Mouse (Mus musculus) B cell, adult 2 months (primary cell): ENCODE results near the gene Art3.
"Not testable (repeated sequence)": the region's sequence is repeated elsewhere in the genome, so short reads cannot be mapped to it uniquely, and the experiment has no call there.

Source experiments
- DNase-seq, 2 experiments: peaks; one replicate each; pipeline ENCODE4 v3.0.0; 2022

The Art3 gene

DNA sequence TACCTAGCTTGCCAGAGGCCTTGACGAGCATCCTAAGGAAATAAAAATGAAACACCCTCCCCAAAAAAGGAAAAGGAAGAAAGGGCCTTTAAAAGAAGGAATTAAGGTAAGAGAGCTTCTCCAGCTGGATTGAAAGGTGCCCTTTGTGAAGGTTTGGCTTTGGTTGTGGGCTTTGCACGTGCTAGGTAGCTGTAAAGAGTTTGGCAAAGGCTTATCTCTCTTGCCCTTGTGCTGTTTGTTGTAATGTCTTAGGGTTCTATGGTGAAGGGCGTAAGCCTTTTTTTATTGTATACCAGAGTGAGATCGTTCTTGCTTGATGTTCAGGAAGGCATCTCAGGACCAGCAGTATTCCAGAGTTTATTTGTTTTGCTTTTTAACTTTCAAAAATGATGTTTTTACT, 9.0 kb downstream of the Art3 start:
- no peak for DNase-seq

DNA sequence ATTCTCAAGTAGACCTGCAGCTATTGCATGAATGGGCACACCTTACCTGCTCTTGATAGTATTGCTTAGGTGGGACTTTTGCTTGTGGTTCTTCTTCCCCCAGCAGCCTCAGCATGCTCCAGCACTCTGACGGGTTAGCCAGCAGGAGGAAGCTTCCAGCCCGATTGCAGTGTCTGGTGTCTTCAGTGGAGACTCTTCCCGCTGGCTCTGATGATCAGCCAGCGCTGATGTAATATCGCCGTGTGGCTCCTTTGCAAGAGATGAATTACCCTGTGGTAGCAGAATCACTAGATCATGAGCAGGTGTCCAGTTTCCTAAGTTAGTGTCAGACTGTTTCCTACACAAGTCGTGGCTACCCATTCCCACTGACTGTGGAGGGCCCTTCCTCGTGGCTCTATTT, 13.4 kb downstream of the Art3 start:
- no peak for DNase-seq

DNA sequence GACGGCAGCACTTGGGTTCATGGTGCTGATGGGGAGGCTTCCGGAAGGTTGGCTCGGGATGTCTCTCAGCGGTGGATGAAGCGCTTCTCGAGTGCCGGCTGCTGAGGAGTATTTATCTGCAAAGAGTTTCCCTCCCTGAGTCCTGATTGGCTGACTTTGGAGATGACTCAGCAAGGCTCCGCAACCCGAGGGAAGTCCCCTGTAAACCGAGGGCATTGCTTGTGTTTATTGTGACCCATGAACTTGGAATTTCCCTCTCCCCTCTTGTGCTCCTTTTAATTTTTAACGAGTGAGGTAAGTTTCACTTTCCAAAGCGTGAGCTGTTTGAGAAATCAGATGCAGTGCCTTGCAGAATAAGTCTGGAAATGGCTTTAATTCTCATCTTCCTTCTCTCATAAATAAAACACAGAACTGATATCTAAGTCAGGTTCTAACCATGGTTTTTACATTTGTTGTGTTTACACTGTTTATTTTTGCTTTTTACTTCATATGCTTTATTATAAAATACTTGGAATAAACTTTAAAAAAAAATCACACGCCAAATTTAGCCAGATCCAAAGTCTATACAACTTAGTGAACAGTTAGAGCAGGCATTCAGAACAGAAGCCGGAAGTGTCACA, 17.3 kb downstream of the Art3 start, which contains the start of gene Cxcl10:
Gene Cxcl10 (minus strand): TSS at position 96 of the 620 bp plus-strand sequence.
- DNase-seq: peak; percentile 39 to 57

DNA sequence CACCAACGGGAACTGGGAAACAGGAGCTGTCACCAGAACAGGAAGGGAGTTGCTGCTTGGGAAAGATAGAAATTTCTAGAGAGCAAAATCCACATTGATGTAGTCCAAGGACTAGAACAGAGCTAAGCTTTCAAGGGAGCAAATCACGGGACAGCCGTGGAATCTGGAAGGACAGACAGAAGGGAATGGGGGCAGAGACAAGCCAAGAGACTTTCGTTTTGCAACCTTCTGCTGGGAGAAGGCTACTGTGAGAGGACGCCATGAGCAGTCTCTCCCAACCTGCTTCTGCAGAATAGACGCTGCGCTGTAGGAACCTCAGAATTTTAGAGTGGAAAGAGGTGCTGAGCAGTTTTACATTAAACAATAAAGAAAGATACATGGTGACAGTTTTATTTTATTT, 18.1 kb downstream of the Art3 start:
- no peak for DNase-seq

DNA sequence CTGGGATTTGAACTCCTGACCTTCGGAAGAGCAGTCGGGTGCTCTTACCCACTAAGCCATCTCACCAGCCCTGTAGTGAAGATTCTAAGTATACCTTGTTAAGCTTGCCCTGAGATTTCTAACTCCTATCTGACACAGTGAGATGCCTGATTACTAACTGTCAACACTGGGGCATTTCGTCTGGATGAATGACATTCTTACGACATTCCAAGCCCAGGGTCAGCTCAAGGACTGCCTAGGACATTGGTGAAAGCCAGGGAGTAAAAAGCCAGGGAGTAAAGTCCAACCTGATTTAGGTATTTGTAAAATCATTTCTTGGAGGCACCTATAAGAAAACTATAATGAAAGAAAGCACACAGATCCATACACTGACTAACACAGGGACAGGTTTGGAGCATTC, 21.1 kb downstream of the Art3 start:
- DNase-seq: not testable (repeated sequence)

DNA sequence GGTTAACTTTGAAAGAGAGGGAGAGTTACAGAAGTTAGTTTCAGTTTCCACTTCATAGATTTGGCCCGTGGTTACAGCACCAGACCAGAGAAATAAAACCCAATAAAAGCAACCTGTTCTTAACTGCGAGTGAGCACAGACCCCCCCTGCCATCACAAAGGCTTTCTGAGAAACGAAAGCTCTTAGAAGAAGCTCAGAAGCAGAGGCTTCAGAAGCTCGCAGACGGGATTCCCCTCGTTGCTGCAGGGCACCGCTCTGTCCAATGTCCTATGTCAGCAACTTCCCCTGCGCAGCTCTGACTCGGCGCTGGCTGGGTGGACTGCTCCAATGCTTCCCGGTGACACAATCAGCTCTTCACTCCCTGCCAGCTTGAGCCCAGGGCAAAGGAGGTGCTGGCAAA, 21.9 kb downstream of the Art3 start:
- peak; percentile 63 to 66 for DNase-seq

DNA sequence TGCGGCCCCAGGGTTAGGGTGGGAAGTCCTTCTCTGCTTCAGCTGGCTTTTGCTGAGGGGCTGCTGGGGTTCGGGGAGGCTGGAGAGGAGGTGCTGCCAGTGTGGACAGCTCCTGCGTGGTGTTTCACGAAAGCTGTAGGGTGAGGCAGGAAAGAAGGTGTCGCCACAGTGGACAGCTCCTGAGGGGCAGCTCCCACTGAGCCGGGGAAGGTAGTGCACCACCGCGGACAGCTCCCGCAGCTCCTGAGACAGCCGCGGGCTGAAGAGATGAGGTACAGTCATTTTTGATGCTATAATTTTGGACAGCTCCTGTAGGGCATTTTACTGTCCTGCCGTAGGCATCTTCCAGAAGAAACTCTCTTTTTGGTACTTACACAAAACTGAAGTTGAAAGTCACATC, 26.4 kb downstream of the Art3 start:
- no peak for DNase-seq

DNA sequence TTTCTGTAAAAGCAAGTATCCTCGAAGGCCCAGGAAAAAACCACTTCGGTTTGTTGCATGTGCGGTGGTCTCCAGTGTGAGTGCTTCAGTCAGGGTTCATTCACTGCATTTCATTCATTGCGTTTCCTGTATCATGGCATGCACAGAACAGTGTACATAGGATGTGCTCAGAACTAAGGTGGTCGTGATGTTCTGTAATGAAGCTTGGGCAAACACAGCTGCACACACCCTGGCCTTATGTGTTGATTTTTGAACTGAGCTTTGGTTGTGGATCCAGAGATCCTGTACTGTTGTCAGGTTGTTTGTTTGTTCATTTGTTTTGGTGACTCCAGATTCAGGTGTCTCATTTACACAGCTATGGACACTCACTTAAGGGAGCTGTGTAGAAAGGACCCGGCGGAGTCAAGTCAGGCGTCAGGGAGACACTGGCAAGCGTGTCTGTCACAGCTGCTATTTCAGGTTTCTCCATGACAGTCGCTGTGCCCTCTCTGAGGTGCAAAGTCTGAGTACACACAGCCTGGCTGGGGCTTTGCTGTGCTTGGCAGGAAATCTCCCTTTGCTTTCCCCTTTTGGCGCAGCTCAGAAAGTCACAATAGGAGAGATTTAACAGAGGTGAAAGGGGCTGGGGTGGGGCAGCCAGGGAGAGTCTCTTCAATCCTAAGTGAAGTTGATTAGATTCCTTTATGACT, 27.3 kb downstream of the Art3 start:
- no peak for DNase-seq

DNA sequence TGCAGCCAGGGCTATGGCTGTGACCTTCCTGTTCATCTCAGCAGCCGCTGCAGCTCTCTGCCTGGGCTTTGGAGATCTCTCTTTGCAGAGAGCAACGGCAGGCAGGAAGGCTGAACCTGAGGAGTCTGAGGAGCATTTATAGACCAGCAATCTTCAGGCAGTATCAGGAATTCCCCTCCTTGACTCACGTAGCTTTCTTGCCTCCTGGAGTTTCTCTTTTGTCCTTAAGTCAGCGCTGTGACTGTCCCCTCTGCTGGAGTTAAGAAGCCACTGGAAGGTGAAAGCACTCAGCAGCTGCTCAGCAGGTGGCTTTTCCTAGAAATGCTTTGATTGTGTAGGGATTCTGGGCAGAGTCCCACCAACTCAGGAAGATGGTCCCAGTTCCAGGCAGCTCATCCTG, 31.6 kb downstream of the Art3 start:
- DNase-seq: no peak

DNA sequence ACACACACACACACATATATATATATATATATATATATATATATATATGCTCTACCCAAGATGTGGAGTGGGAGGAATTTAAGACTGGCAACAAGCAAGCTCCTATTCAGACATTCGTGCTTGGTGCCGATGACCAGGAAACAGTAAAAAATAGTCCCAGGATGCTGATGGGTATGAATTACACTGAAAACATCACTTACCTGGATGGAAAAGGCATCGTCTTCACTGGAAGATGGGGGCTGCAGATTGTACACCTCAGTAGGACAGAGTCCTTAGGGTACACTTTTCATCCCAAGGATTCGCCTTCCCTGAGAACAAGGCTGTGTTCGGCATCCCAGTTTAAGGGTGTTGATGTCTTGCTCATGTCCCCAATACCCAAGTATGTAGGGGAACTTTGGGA, 32.4 kb downstream of the Art3 start:
- DNase-seq: no peak

DNA sequence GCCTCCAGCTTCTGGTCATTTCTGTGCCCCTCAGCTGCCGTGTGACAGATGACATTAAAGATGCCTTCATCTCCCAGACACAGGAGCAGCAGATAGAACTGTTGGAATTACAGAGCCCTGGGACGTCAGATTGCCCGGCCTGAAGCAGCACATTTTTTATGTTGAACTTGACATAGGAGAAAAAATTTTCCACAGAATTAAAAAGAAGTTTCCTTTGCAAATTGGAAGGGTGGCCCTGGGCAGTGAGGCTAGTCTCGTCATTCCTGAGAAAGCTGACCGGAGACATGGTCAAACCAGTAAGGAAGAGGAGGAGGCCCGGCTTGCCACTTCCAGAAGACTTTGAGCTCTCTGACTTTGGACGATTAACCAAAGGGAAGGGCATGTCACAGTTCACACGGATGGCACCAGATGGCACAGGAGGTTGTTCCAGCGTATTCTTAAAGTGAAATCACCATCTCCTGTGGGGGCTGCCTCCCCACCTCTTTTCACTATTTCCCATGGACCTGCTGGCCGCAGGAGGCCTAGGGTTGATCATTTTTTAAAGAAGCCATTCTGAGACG, 33.6 kb downstream of the Art3 start:
- no peak for DNase-seq

DNA sequence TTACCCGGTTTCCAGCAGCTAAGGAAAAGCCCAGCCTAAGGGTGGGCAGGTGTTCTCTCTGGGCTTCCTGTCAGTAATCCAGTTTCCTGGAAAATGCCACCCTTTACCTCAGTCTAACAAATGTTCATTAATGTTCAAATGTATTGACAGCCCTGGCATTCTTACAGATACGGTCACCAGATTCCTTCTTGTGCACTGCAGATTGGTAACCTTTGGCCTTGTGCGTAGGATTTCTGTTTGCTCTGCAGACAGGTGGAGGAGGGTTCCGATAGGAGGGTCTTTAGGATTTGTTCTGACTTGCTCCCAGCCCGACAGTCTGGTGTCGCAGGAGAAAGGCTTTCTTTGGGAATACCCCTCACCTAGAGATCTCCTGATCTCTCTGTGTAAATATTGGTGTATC, 34.9 kb downstream of the Art3 start:
- DNase-seq: no peak

DNA sequence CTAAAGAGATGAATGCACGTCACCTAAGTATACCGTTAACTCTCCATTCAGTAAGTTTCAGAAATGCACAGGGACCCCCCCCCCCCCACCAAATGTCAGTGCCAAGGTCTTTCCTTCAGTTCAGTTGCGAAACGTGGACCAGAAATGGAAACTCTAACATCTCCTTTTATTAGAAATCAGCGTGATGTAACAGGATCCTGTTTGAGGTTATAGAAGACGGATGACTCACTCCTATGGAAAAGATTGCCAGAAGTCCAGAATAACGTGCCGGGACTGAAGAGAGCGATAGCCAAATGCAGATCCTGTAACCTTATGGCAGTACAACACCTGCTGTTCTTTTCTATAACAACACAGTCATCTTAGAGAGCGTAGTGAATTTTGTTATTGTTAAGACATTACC, 36.8 kb downstream of the Art3 start:
- DNase-seq: no peak

DNA sequence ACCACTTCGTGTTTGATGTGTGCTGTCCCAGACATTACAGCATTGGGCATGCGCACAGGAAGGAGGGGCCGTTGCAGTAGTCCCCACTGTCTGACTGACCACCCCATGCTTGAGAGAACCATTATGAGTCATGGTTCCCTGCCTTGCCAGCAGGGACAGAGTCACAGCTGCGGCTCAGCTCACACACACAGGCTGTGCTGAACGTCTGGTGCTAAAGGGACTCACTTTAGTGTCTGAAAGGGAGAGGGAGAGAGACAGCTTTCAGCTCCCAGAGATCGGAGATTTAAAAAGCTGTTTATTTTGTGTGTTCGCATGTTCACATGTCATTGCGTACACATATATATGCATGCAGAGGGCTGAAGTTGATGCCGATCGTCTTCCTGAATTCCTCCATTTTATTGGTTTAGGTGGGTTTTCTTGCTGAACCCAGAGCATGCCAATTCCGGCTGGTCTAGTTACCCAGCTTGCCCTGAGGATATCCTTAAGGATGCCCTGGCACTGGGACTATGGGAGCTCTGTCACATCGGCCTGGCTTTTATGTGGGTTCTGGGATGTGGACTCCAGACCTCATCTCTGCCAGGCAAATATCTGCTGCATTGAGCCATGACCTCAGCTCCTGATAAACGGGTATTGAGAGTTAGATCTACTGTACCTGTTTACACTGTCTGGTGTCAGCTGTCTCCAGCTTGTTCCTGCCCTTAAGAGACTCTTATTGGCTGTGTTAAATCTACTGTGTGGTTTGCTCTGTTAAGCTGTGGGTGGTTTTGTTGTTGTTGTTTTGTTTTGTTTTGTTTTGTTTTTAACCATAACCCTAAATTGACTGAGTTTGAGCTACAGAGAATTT, 37.7 kb downstream of the Art3 start:
- no peak for DNase-seq

DNA sequence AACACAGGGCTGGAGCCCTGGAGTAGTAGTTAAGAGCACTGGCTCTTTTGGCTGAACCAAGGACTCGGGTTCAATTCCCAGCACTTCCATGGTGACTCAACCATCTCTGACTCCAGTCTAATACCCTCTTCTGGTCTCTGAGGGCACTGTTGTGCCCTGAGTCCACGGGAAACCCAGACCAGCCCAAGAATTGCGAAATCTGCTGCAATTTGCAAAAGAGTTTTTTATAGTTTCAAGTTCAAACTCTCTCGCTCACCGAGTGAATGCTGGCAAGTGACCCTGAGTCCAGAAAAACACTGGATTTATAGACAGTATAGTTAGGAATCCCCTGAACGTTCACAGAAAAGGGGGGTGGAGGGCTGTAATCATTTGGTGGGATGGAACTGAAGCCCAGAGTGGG, 38.8 kb downstream of the Art3 start:
- DNase-seq: no peak

DNA sequence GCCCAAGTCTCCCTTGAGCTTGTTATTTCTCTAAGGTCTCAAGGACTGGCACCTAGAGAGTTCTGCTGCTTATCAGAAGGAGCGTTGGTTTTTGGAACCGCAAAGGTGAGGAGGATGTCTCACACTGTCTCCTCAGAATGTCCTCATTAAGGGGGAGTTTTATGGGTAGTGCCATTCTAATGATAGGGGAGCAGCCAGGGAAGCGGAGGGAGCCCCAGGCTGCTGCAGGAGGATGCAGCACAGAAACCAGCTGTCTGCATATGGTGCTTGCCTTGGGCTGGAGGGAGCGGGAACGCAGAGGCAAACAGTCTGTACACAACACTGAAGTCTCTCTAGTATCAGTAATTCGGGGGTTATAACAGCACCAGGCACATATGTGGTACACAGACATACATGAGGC, 39.3 kb downstream of the Art3 start:
- DNase-seq: no peak

DNA sequence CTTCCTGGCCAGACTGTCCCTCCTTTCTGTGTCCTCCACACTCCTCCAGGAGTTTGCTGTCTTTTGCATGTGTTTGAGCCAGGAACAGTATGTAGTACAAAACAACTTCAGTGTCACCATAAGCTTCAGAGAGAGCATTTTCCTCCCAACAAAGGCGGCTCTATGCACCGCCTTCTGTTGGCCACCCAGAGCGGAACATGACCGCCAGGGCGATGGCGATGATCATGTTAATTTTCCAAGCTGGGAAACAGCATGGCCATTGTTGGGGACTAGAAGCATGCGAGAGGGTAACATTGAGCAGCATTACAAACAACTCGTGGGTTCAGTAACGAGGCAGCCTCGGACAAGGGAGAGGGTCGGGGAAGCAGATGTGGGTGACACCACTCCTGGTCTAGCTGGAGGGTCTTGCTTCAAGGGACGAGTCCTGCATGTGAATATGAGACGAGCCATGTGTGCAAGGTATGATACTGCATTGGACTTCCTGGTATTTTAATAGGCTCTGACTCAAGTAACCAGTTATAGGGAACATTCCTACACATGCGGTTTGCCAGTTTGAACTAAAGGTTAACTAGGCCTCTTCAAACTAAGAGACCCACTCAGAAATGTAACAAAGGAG, 39.8 kb downstream of the Art3 start:
- DNase-seq: no peak

DNA sequence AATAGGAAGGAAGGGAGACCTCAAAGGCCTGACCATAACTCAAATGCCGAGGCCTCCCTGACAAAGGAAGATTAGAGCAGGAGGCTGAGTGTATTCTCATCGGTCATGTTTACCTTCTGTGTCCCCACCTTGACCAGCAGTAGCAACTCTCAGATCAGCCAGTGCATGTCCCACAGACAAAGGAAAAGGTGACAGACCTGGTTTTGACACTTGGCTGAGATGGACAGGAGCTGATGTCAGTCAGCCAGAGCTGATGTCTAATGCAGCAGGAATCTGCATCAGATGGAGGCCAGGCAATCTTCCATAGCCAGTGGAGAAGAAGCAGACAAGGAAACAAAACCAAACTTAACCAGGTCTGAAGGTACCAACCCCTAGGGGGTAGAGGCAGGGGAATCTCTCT, 41.0 kb downstream of the Art3 start:
- no peak for DNase-seq

DNA sequence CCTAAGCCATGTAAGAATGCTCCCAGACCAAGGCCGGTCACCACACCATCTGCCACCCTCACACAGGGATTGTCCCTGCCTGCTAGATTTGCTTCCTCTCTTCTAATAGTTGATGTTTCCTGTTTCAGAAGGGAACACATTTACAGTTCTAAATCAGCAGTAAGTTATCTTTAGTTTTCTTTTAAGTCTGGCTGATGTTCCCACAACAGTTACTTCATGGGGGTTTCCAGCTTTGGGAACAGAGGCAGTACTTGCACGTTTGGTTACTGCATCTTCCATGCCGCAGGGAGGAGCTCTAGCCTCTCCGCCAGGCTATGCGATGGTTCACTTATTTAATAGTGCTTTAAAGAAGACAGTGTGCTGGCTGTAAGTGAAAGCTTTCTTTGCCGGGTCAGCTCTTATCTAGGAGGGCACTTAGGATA, 43.1 kb downstream of the Art3 start:
- peak; percentile 40 to 46 for DNase-seq

DNA sequence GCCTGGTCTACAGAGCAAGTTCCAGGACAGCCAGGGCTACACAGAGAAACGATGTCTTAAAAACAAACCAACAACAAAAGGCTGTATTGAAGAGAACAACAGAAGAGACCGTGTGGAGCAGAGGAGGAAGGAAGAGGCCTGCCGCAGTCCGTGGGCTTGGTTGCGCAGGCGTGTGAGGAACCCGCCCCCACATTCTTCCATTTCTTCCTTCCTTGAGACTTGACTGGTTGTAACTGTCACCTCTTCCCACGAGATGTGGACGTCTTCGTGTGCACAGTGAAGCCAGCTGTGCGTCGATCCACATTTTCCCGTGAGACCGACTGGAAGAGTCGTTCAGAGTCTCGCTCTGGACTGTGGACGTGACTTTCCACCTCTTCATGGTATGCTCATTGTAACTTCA, 43.7 kb downstream of the Art3 start:
- DNase-seq: peak; percentile 51

DNA sequence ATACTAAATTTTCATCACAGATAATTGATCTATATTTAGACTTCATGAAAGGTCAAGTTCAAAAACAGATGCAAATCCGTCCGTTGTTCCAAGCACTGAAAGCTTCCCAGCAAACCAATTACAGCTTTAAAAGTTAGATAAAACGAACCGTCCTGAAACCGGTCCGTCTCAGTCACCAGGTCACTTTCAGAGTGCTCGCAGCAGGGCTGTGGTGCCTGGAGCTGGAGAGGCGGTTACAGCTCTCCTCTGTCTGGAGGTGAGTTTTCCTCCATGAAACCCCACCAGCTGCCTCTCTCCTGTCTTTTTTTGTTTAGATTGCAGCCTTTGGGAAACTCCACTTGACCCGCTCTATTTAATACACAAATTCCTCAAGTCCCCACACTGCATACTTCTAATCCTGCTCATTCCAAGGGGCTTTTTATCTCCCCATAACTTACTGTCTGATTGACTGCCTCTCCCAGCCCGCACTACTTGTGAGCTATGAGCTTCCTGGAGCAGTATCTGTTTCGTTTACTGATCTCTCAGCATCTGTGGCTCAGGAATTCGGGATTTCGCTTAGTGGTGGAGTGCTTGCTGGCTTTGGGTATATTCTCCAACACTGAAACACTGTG, 45.3 kb downstream of the Art3 start:
- DNase-seq: no peak

DNA sequence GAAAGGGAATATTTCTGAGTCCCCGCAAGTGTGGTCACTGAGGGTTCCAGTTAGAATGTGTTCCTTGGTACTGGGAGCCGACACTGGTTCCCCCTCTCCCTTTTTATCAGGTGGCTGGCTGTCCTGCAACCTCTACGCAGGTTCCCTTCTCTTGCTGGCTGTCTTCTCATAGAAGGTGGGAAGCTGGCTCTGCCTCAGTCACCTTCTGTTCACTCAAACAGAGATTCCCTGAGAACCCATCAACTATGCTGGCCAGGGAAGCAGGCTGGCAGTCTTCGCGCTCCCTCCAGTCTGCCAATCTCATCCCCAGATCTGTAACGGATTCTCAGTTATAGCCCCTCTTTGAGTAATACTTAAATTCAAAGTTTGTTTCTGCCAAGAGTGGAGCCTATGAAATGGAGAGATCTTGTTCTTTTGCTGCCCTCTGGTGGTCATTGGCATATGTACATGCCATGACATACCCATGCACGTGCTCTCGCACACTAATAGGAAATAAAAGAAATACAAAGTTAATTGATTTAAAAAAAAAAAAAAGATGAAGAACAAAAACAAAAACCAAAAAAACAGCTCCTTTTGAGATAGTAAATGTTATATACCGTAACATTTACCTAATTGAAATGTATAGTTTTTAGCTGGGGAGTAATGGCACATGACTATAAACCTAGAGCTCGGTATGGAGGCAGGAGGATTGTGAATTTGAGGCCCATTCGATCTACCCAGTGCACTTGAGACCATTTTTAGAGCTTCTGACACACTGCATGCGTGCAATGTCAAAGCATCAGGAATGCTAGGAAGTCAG, 50.1 kb downstream of the Art3 start:
- DNase-seq: peak; percentile 85 to 88
